Mouse (Mus musculus) frontal cortex, adult (tissue): ENCODE measurements at regions not wholly inside any gene's neighbourhood (a gene's known extent, or its start where the extent isn't known, plus 50 kb on each side); places are given as distances from the start of the nearest gene placed in this dataset.
A peak's percentile ranks its signal among the peaks of the same experiment; 100 is the strongest.

Experiments
- ATAC-seq: cut with Nextera tagmentation; 2 replicates; pipeline ENCODE4 v1.9.2; 2017; ENCODE audit warnings: mild to moderate bottlenecking, moderate library complexity, mixed read lengths; ENCODE audit not compliant: low TSS enrichment

GRCm38 (mm10) chr5:61155390-61156225 is 653.0 kb upstream of the G6pd2 start:
- ATAC-seq: peak; percentile 20; the same call in 1 of the 2 replicates

DNA sequence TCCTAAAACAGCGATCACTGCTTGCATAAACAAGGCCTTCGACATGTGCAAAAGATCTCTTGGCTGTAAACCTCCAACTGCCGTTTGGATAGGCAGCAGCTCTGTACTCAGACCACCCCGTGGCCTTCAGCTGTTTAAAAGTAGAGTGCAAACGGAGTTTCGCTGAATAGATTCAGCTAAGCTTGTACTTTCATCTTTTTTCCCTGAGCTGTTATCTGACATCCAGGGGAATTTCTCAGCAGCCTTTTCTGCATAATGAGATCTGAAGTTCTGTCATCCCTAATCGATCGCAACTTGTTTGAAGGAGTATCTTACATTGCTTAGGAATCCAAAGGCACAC is 652.4 kb upstream of the G6pd2 start:
- no peak for ATAC-seq
